In genomic region chr9:42964809-42965208, GRCm38 (mm10) we compare ENCODE assay signal across 8 mouse cellular contexts. TPM values are rescaled to one million over a fixed set of nuclear protein-coding genes. Genes with fewer than 3 reads are reported as not detected.
DNase-seq lines count a peak whose midpoint lies in the region; TF ChIP-seq lines count a peak whose summit lies in the region.
"Not testable (repeated sequence)": the region's sequence is repeated elsewhere in the genome, so short reads cannot be mapped to it uniquely, and the experiment has no call there.
"Had no signal": no experiment of that assay in that cellular context is flagged by ENCODE, and none has a peak within 500 bp of the region (broad histone marks: within the 10 kb centered on the region; RNA-seq: fewer than 3 reads in every experiment).

No protein-coding gene starts in this region.

- DNase-seq in frontal cortex, adult 2 months (ENCODE audit: extremely low spot score in 1 of 2, low spot score in 1 of 2), result peak; percentile 45 to 59
- peak; percentile 40 for DNase-seq in layer of hippocampus, adult 9-11 months
- DNase-seq in left cerebral cortex, adult 2 months (ENCODE audit: extremely low spot score in 1 of 2, low spot score in 2 of 2), result peak in 1 of 2 experiments; percentile 37
- peak; percentile 54 to 66 for DNase-seq in left cerebral cortex, postnatal 36 days (ENCODE audit: low spot score in 2 of 2)
- DNase-seq in right cerebral cortex, adult 2 months (ENCODE audit: low spot score in 2 of 2), result peak; percentile 20 to 42
- peak; percentile 41 to 54 for DNase-seq in right cerebral cortex, postnatal 36 days (ENCODE audit: low spot score in 2 of 2)

- peak overlapping the region; percentile 78 for H3K27ac ChIP-seq in left cerebral cortex, adult 2 months

- intact Hi-C loops in left cerebral cortex, adult 2 months (cut with DNase I), result loop anchor here (5.0 kb wide), 2 partner anchors 578 to 633 kb away; no protein-coding TSS in a partner anchor
- intact Hi-C loops in left cerebral cortex, postnatal 36 days (cut with DNase I), result not testable (repeated sequence)

- H3K4me3 ChIP-seq in left cerebral cortex, adult 2 months, result not testable (repeated sequence)

- not testable (repeated sequence) for TF ChIP-seq CTCF in left cerebral cortex, adult 2 months (IDR thresholded peaks at IDR 0.05)

RNA-seq across cellular contexts. Expression of gene Grik4, which starts 20.5 kb away (rescaled TPM):
- polyA plus RNA-seq in frontal cortex, adult 2 months (2012; rRNA removed), result 10.4 and 11.6 TPM in 2 replicates
- 10 to 100 TPM; 17.7 to 18.3 TPM for total RNA-seq in left cerebral cortex, adult 2 months (2021)
- total RNA-seq in left cerebral cortex, postnatal 36 days (2021), result 10 to 100 TPM; 19.2 to 19.8 TPM
- total RNA-seq: MEL had no signal
- polyA plus RNA-seq: C2C12 had no signal
